Mouse (Mus musculus): ENCODE results near the gene Wdr18.

- TF ChIP-seq CTCF (IDR thresholded peaks at IDR 0.05; ENCODE audit: low read depth, low read length) (no peak), POLR2A (IDR thresholded peaks at IDR 0.05; ENCODE audit: borderline replicate concordance, low read depth, low read length) (no peak)
These were observed 44.3 kb downstream of the Wdr18 start for GRCm38 (mm10) chr10:80004233-80004705.
